Mouse (Mus musculus) small intestine, adult 2 months (tissue): Measurements from ENCODE around the gene BC004004.

Experiments used
- CTCF ChIP-seq: fragments of 200-500 bp; IDR thresholded peaks from 2 replicates; pipeline ENCODE4 v1.5.1; 2012; ENCODE audit warnings: low read depth, mild to moderate bottlenecking, control low read depth, inconsistent platforms, low read length, moderate library complexity, mixed read lengths; ENCODE audit not compliant: insufficient replicate concordance, insufficient read length; ENCODE audit errors: extremely low read depth
- POLR2A ChIP-seq: fragments of 200-500 bp; IDR thresholded peaks from 2 replicates; pipeline ENCODE4 v1.6.1; 2012; ENCODE audit warnings: low read depth, mild to moderate bottlenecking, control low read depth, inconsistent platforms, low read length, moderate library complexity

DNA sequence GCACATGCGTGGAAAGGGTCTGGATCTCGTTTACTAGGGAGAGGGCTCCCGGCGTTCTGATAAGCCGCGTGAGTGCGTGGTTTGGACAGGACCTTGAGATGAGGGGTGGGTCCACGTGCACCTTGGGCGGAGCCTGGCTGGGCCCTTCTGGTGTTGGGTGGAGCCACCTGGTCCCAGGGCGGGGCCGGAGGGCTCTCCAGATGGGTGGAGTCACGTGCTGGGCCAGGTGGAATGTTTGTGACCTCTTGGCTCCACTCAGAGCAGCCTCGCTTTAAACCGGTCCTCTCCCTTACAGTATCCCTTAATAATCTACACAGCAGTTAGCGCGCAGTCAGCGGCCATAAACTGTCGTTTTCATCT lies 54.0 kb downstream of the BC004004 start:
- TF ChIP-seq CTCF (no peak), POLR2A (no peak)
